Mouse (Mus musculus) intestine, embryonic 14.5 days (tissue): ENCODE data around the gene Ppig. TPM values are rescaled to one million over a fixed set of nuclear protein-coding genes. Genes with fewer than 3 reads are reported as not detected.
A peak's percentile ranks its signal among the peaks of the same experiment; 100 is the strongest.

Source experiments
- ATAC-seq: fragments of 200-750 bp; cut with Nextera tagmentation; replicated peaks from 2 replicates; pipeline ENCODE4 v1.8.0; 2017; ENCODE audit warnings: low read depth, moderate number of reproducible peaks, moderate TSS enrichment, moderate library complexity; ENCODE audit not compliant: low FRiP score, low TSS enrichment
- DNase-seq: peaks from one replicate; pipeline ENCODE4 v3.0.0-alpha.2; 2018; ENCODE audit warnings: low spot score
- H3K27ac ChIP-seq: fragments of 300-500 bp; sonication (generic); 2 replicates; pipeline ENCODE4 v1.5.1; 2014; ENCODE audit warnings: low read depth, mild to moderate bottlenecking, control low read depth
- H3K27me3 ChIP-seq: fragments of 300-500 bp; sonication (generic); replicated peaks from 2 replicates; pipeline ENCODE4 v1.6.1; 2014; ENCODE audit warnings: low read length, control low read depth; ENCODE audit not compliant: control insufficient read depth, insufficient read depth
- H3K36me3 ChIP-seq: fragments of 300-500 bp; sonication (generic); 2 replicates; pipeline ENCODE4 v1.6.1; 2014; ENCODE audit warnings: low read length, control low read depth; ENCODE audit not compliant: control insufficient read depth, insufficient read depth
- H3K4me1 ChIP-seq: fragments of 300-500 bp; sonication (generic); replicated peaks from 2 replicates; pipeline ENCODE4 v1.6.1; 2014; ENCODE audit warnings: low read length, control low read depth, mixed read lengths; ENCODE audit not compliant: control insufficient read depth, insufficient read depth
- H3K4me2 ChIP-seq: fragments of 300-500 bp; sonication (generic); 2 replicates; pipeline ENCODE4 v1.6.1; 2014; ENCODE audit warnings: low read length
- H3K4me3 ChIP-seq: fragments of 300-500 bp; sonication (generic); 2 replicates; pipeline ENCODE4 v1.5.1; 2014; ENCODE audit warnings: low read depth, low read length, control low read depth, mixed read lengths
- H3K9ac ChIP-seq: fragments of 300-500 bp; sonication (generic); 2 replicates; pipeline ENCODE4 v1.6.1; 2014; ENCODE audit warnings: mild to moderate bottlenecking, low read length
- H3K9me3 ChIP-seq: fragments of 300-500 bp; sonication (generic); 2 replicates; pipeline ENCODE4 v1.6.1; 2016; ENCODE audit warnings: low read length, control low read depth; ENCODE audit not compliant: control insufficient read depth
- WGBS: fragments of 180-500 bp; shearing (Covaris S2); extraction: QIAGEN DNeasy Blood & Tissue Kit; methylation state at CpG from one replicate; pipeline ENCODE4 v1.1.7; 2014; 5-methylcytosine and 5-hydroxymethylcytosine counted together
- polyA plus RNA-seq: library from polyadenylated mRNA; unstranded; fragments of >200 nt; fragmentation: Nextera tagmentation; extraction: Ambion mirVana; gene quantifications from 2 replicates; pipeline ENCODE4 v1.2.1, GENCODE M21; 2014

The Ppig gene
- polyA plus RNA-seq, 1 experiment from 2014 or later = 100 TPM

DNA sequence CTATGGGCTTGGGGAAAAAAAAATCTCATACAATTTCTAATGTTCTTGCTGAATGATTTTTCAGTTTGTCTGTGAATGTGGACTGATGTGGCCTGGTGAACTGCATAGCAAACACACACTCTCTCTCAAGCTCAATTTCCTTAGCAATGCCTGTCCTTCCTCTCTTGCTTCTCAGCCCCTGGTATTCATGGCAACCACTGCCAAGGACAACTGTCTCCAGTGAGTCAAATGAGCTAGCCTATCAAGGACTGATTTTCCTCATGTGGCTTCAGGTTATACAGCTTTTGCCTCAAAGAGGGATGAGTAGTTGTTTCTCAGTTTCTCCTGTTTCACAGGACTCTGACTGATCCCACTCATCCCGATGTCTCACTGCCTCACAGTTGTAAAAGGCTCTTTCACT, 3.2 kb upstream of the Ppig start:
- H3K4me3 ChIP-seq = no peak overlapping the region
- DNase-seq (no peak), ATAC-seq (no peak)
- WGBS = 71% methylated on average over 1 of the region's 1 CpGs
- no peaks in the 10 kb centered on the region for H3K9me3 ChIP-seq
- no peaks in the 10 kb centered on the region for H3K36me3 ChIP-seq
- H3K9ac ChIP-seq = no peak overlapping the region
- H3K27me3 ChIP-seq = no peaks in the 10 kb centered on the region; the same call in 1 of the 2 replicates
- H3K27ac ChIP-seq = no peak overlapping the region
- no peak overlapping the region for H3K4me2 ChIP-seq
- peaks cover 3% of the 10 kb centered on the region for H3K4me1 ChIP-seq

DNA sequence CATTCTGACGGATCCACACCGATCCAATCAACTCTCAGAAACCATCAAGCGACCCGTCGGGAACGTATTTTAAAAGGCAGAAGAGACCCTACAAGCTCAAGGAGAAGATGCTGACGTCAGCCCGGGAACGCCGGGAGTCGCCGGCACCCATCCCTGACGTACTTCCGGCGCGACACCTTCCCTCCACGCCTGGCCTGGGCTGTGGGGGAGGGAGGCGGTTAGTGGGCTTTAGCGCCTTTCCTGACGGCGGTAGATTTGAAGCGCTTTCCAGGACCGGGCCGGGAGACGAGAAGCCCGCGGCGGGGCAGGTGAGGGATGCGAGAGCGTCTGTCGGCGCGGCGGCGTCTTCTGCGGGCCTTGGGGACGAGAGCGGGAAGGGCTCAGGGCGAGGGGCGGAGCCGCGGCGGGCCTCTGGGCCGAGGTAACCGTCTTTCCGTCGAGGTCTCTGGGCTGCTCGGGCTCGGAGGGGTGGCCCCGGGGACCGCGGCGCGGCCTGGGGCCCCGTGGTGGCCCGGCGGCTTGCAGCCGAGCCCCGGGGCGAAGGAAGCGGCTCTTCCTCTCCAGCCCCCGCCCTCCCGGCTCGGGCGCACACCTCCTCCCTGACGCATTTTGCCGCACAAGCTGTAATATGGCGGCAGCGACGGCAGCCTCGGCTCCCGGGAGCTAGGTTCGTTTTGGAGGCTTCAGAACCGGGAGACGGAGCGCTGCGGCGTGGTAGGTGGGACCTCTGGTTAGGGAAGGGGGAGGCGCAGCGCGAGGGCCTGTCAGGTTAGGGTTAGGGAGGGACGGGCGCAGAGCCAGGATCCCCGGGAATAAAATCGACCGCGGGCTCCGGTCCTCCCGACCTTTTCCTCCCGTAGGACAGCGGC, 539 bp downstream of the Ppig start:
- WGBS = under 1% methylated on average over 91 of the region's 91 CpGs
- Histone ChIP-seq H3K27ac (peak overlapping the region; percentile 91), H3K4me1 (peaks cover 7% of the 10 kb centered on the region), H3K36me3 (no peaks in the 10 kb centered on the region), H3K4me3 (peak overlapping the region; percentile 96), H3K9ac (peak overlapping the region; percentile 86), H3K4me2 (peak overlapping the region; percentile 76), H3K9me3 (no peaks in the 10 kb centered on the region), H3K27me3 (no peaks in the 10 kb centered on the region; the same call in 1 of the 2 replicates)
- DNase-seq (peak; percentile 99), ATAC-seq (peak; percentile 98)

DNA sequence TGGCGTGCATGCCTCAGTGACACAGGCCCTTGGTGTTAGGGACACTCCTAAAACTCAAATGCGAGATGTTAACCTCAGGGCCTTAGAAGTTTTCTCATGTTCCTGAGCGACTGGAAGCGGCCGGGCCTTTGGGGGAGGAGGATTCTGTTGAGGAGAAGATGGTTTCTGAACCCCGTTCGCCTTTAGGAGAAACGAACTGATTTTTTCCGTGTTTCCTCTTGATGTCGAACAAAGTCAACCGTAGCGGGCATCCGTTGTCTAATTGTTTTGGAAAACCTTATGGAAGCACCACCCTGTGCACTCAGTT, 1.1 kb downstream of the Ppig start:
- Histone ChIP-seq H3K27me3 (no peaks in the 10 kb centered on the region; the same call in 1 of the 2 replicates), H3K27ac (peak overlapping the region; percentile 91), H3K4me1 (peaks cover 7% of the 10 kb centered on the region), H3K4me3 (peak overlapping the region; percentile 96), H3K9me3 (no peaks in the 10 kb centered on the region), H3K36me3 (no peaks in the 10 kb centered on the region), H3K9ac (peak overlapping the region; percentile 86), H3K4me2 (peak overlapping the region; percentile 76)
- ATAC-seq (no peak), DNase-seq (peak; percentile 84)
- WGBS = 2% methylated on average over 13 of the region's 13 CpGs

DNA sequence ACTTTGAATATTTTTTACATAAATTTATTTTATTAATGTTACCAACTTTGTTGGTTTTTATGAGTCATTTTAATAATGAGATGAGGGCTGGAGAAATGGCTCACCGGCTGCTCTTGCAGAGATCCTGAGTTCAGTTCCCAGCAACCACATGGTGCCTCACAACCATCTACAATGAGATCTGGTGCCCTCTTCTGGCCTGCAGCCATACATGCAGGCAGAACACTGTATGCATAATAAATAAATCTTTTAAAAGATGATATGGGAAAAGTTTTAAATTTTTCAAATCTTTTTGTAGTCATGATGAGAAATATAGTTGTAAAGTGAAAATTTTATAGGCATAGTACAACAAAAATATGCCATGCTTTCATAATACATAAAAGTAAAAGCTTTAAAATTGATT, 22.7 kb downstream of the Ppig start:
- Histone ChIP-seq H3K36me3 (peaks cover 87% of the 10 kb centered on the region), H3K9ac (no peak overlapping the region)
- WGBS = 87% methylated on average over 1 of the region's 1 CpGs

DNA sequence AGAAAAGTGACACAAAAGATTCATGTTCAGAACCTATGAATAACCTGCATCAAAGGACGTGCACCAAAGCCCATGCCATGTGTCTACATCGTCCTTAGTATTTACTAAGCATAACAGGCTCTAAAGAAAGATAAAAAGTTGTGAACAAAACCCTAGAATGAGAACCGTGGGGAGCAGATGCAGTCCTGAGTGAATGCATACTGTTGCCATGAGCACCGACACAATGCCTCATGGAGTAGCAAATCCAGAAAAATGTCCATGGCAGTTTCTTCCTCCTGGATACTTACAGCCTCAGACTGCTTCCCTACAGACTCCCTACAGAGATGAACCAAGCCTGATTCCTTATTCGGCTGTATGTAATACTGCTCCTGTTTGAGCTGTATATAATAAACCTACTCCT, 38.6 kb downstream of the Ppig start:
- Histone ChIP-seq H3K4me2 (no peak overlapping the region), H3K4me1 (no peaks in the 10 kb centered on the region), H3K27ac (no peak overlapping the region), H3K9me3 (no peaks in the 10 kb centered on the region), H3K4me3 (no peak overlapping the region), H3K27me3 (no peaks in the 10 kb centered on the region), H3K9ac (no peak overlapping the region), H3K36me3 (no peaks in the 10 kb centered on the region)
- ATAC-seq = no peak
- DNase-seq = no peak
- WGBS = 80% methylated on average over 5 of the region's 5 CpGs

More for the DNA sequence above, 22.7 kb downstream of the Ppig start:
- Histone ChIP-seq H3K27me3 (no peaks in the 10 kb centered on the region), H3K4me2 (no peak overlapping the region), H3K4me1 (no peaks in the 10 kb centered on the region), H3K4me3 (no peak overlapping the region), H3K9me3 (no peaks in the 10 kb centered on the region), H3K27ac (no peak overlapping the region)
- ATAC-seq (no peak), DNase-seq (no peak)

DNA sequence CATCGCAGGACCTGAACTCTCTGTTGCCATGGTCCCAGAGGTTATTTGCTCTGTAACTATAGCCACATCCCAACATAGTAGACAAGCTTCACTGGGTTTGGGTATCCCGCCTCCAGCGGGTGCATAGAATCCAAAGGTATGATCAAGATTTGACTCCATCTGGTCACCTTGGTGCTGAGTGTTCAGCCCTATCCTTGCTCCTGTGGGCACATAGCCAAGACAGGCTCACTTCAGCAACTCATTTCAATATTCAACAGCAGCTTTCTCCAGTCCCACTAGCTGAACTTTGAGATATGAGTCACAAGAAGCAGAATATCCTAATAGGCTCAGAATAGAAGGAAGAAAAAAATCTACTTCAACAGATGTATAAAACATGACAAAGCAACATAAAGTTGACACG, 41.0 kb downstream of the Ppig start:
- DNase-seq (no peak), ATAC-seq (no peak)
- WGBS = 88% methylated on average over 4 of the region's 4 CpGs

DNA sequence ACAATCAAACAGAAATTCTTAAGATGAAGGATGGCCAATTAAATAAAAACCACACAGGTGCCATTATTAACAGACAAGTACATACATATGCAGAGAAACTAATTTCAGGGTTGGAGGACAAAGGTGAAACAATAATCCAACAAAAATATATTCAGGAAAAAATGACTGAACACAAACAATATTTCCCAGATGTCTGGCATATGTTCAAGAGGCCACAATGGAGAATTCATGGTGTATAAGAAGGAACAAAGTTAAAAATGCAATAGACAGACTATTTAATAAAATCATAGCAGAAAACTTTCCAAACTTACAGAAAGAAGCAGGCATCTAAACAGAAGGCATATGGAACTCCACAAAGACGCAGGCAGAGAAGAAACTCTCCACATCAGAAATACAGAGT, 42.4 kb downstream of the Ppig start:
- ATAC-seq (no peak), DNase-seq (no peak)
- Histone ChIP-seq H3K9me3 (no peaks in the 10 kb centered on the region), H3K27me3 (no peaks in the 10 kb centered on the region), H3K4me1 (no peaks in the 10 kb centered on the region), H3K36me3 (no peaks in the 10 kb centered on the region), H3K27ac (no peak overlapping the region), H3K9ac (no peak overlapping the region), H3K4me3 (no peak overlapping the region), H3K4me2 (no peak overlapping the region)
- WGBS = 84% methylated on average over 1 of the region's 1 CpGs

More for the DNA sequence above, 41.0 kb downstream of the Ppig start:
- H3K4me2 ChIP-seq = no peak overlapping the region
- H3K4me1 ChIP-seq = no peaks in the 10 kb centered on the region
- no peak overlapping the region for H3K9ac ChIP-seq
- no peak overlapping the region for H3K4me3 ChIP-seq
- H3K27ac ChIP-seq = no peak overlapping the region
- no peaks in the 10 kb centered on the region for H3K9me3 ChIP-seq
- H3K27me3 ChIP-seq = no peaks in the 10 kb centered on the region
- H3K36me3 ChIP-seq = no peaks in the 10 kb centered on the region

DNA sequence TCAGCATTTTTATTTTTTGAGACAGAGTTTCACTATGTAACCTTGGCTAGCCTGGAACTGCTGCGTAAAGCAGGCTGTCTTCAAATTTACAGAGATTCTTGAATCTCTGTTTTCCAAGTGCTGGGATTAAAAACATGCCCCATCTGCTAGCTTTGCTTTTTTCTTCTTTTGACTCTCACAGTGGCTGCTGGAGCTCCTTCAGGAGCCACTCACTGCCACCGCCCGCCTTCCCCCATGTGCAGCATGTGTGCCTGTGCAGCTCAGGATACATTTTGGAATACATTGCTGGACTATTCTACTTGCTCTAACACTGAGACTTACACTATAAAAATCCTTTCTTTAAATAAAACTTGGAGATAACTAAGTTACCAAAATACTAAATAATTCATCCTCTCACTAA, 51.0 kb downstream of the Ppig start:
- no peak overlapping the region for H3K27ac ChIP-seq
- 96% methylated on average over 3 of the region's 3 CpGs for WGBS
- ATAC-seq (no peak), DNase-seq (no peak)
- H3K4me2 ChIP-seq = no peak overlapping the region
- no peak overlapping the region for H3K9ac ChIP-seq
- no peaks in the 10 kb centered on the region for H3K9me3 ChIP-seq
- no peak overlapping the region for H3K4me3 ChIP-seq
- H3K36me3 ChIP-seq = 0 out of 2 replicates have a peak, but pooled peaks cover 2% of the 10 kb centered on the region
- no peaks in the 10 kb centered on the region for H3K4me1 ChIP-seq
- no peaks in the 10 kb centered on the region for H3K27me3 ChIP-seq
